28 mouse cellular contexts compared by ENCODE assay signal in genomic region chr10:100036021-100036420, GRCm38 (mm10). TPM values are rescaled to one million over a fixed set of nuclear protein-coding genes. Genes with fewer than 3 reads are reported as not detected.
DNase-seq lines count a peak whose midpoint lies in the region; ATAC-seq lines count a peak whose summit lies in the region.
"Had no signal": no experiment of that assay in that cellular context is flagged by ENCODE, and none has a peak within 500 bp of the region (broad histone marks: within the 10 kb centered on the region; RNA-seq: fewer than 3 reads in every experiment).

No protein-coding gene starts in this region.

- H3K4me3 ChIP-seq in heart, embryonic 12.5 days: no peak overlapping the region
- H3K4me3 ChIP-seq in intestine, embryonic 14.5 days (ENCODE audit: low read depth, low read length): no peak overlapping the region
- no peak overlapping the region for H3K4me3 ChIP-seq in intestine, embryonic 16.5 days (ENCODE audit: low read length)
- no peak overlapping the region for H3K4me3 ChIP-seq in brown adipose tissue, adult 24 weeks (ENCODE audit: insufficient read depth, low read depth, low read length)
- H3K4me3 ChIP-seq: embryonic facial prominence, embryonic 13.5 days; embryonic facial prominence, embryonic 15.5 days; erythroblast, embryonic 14.5 days; forebrain, embryonic 10.5 days; forebrain, embryonic 12.5 days had no signal

- H3K36me3 ChIP-seq in heart, embryonic 12.5 days: no peaks in the 10 kb centered on the region
- H3K36me3 ChIP-seq in intestine, embryonic 14.5 days (ENCODE audit: control insufficient read depth, insufficient read depth, low read length): no peaks in the 10 kb centered on the region
- no peaks in the 10 kb centered on the region for H3K36me3 ChIP-seq in intestine, embryonic 16.5 days (ENCODE audit: control insufficient read depth, insufficient read depth, low read length)
- H3K36me3 ChIP-seq: embryonic facial prominence, embryonic 13.5 days; embryonic facial prominence, embryonic 15.5 days; forebrain, embryonic 10.5 days; forebrain, embryonic 12.5 days; G1E had no signal

- H3K27me3 ChIP-seq in heart, embryonic 12.5 days (replicated peaks): no peaks in the 10 kb centered on the region
- H3K27me3 ChIP-seq in intestine, embryonic 14.5 days (replicated peaks; ENCODE audit: control insufficient read depth, insufficient read depth, low read length): no peaks in the 10 kb centered on the region
- no peaks in the 10 kb centered on the region for H3K27me3 ChIP-seq in intestine, embryonic 16.5 days (replicated peaks; ENCODE audit: control insufficient read depth, insufficient read depth, low read length)
- H3K27me3 ChIP-seq: CH12.LX; embryonic facial prominence, embryonic 13.5 days; embryonic facial prominence, embryonic 15.5 days; forebrain, embryonic 12.5 days; Patski had no signal

- no peak overlapping the region for H3K27ac ChIP-seq in heart, embryonic 12.5 days (ENCODE audit: poor library complexity, severe bottlenecking)
- H3K27ac ChIP-seq in intestine, embryonic 14.5 days (ENCODE audit: low read depth): no peak overlapping the region
- no peak overlapping the region for H3K27ac ChIP-seq in intestine, embryonic 16.5 days (ENCODE audit: low read length)
- peak overlapping the region; percentile 38; the same call in 1 of the 2 replicates for H3K27ac ChIP-seq in brown adipose tissue, adult 24 weeks (replicated peaks; ENCODE audit: low read depth, low read length)
- H3K27ac ChIP-seq: embryonic facial prominence, embryonic 13.5 days; embryonic facial prominence, embryonic 15.5 days; forebrain, embryonic 10.5 days; forebrain, embryonic 12.5 days had no signal

- peaks cover 30% of the 10 kb centered on the region; the same call in 1 of the 2 replicates for H3K4me1 ChIP-seq in heart, embryonic 12.5 days (replicated peaks)
- peaks cover 23% of the 10 kb centered on the region for H3K4me1 ChIP-seq in intestine, embryonic 14.5 days (replicated peaks; ENCODE audit: control insufficient read depth, insufficient read depth, low read length)
- H3K4me1 ChIP-seq in intestine, embryonic 16.5 days (ENCODE audit: control insufficient read depth, insufficient read depth, low read length): peaks cover 18% of the 10 kb centered on the region
- peaks cover 22% of the 10 kb centered on the region; the same call in 1 of the 2 replicates for H3K4me1 ChIP-seq in brown adipose tissue, adult 24 weeks (ENCODE audit: control insufficient read depth, insufficient read depth, insufficient read length, low read length)

- peak; percentile 79 for DNase-seq in heart, adult 11 months
- DNase-seq in intestine, embryonic 14.5 days (ENCODE audit: low spot score): peak; percentile 53
- DNase-seq: adrenal gland, adult 8-10 months; adrenal gland, postnatal 14 days; adrenal gland, postnatal 36 days; B cell, adult 2 months; cerebellum, adult 11 months; cerebellum, adult 18-20 months; cerebellum, adult 8-10 months; cerebellum, adult 9-11 months; cerebellum, postnatal 14 days; cerebellum, postnatal 36 days; embryo, embryonic 11 days had no signal

- no peak overlapping the region for H3K4me2 ChIP-seq in heart, embryonic 12.5 days
- no peak overlapping the region for H3K4me2 ChIP-seq in intestine, embryonic 14.5 days (ENCODE audit: low read length)
- H3K4me2 ChIP-seq in intestine, embryonic 16.5 days (ENCODE audit: low read depth, low read length): no peak overlapping the region
- H3K4me2 ChIP-seq: embryonic facial prominence, embryonic 13.5 days; embryonic facial prominence, embryonic 15.5 days; forebrain, embryonic 12.5 days had no signal

- WGBS in heart, embryonic 12.5 days: 24% methylated on average over 4 of the region's 4 CpGs
- 38% methylated on average over 4 of the region's 4 CpGs for WGBS in intestine, embryonic 14.5 days
- WGBS in intestine, embryonic 16.5 days: 60% methylated on average over 4 of the region's 4 CpGs

- ATAC-seq in heart, embryonic 12.5 days (ENCODE audit: insufficient number of reproducible peaks, low FRiP score): no peak
- no peak for ATAC-seq in intestine, embryonic 14.5 days (replicated peaks; ENCODE audit: low FRiP score, low TSS enrichment, low read depth)
- ATAC-seq in intestine, embryonic 16.5 days: no peak
- ATAC-seq: activated CD4-positive, CD25-positive, alpha-beta regulatory T cell, adult 4 months; CD4-positive, CD25-positive, alpha-beta regulatory T cell, adult 4 months; forebrain, embryonic 14.5 days; forebrain, embryonic 16.5 days; Patski had no signal

- no peak overlapping the region for H3K9ac ChIP-seq in heart, embryonic 12.5 days
- no peak overlapping the region for H3K9ac ChIP-seq in intestine, embryonic 14.5 days (ENCODE audit: low read length)
- no peak overlapping the region for H3K9ac ChIP-seq in intestine, embryonic 16.5 days (ENCODE audit: low read depth, low read length)
- H3K9ac ChIP-seq: embryonic facial prominence, embryonic 13.5 days; embryonic facial prominence, embryonic 15.5 days; forebrain, embryonic 12.5 days had no signal

- H3K9me3 ChIP-seq in heart, embryonic 12.5 days (replicated peaks): no peaks in the 10 kb centered on the region
- H3K9me3 ChIP-seq in intestine, embryonic 14.5 days (ENCODE audit: control insufficient read depth, low read length): no peaks in the 10 kb centered on the region
- no peaks in the 10 kb centered on the region for H3K9me3 ChIP-seq in intestine, embryonic 16.5 days (ENCODE audit: control insufficient read depth, low read length)
- H3K9me3 ChIP-seq: embryonic facial prominence, embryonic 13.5 days; embryonic facial prominence, embryonic 15.5 days; forebrain, embryonic 10.5 days; forebrain, embryonic 12.5 days had no signal

RNA-seq across cellular contexts. Expression of gene Kitl, which starts 20.6 kb away (rescaled TPM):
- 17.8 and 19.4 TPM in 2 replicates for polyA plus RNA-seq in heart, embryonic 12.5 days (2016; fragmentation: Nextera tagmentation; extraction: Ambion mirVana)
- polyA plus RNA-seq in intestine, embryonic 14.5 days (2014; fragmentation: Nextera tagmentation; extraction: Ambion mirVana): 38.5 and 40.2 TPM in 2 replicates
- polyA plus RNA-seq in intestine, embryonic 16.5 days (2015; fragmentation: Nextera tagmentation; extraction: Ambion mirVana): 21.3 and 22.5 TPM in 2 replicates
- 9.8 and 14.1 TPM in 2 replicates for polyA plus RNA-seq in brown adipose tissue, adult 24 weeks (2012; ENCODE audit: insufficient read depth, insufficient read length, missing spikeins)
- polyA plus RNA-seq: erythroblast, embryonic 14.5 days; G1E had no signal
